Mouse (Mus musculus) heart, embryonic 11.5 days (tissue): ENCODE measurements around the gene H2-Eb1. TPM values are rescaled to one million over a fixed set of nuclear protein-coding genes. Genes with fewer than 3 reads are reported as not detected.

ENCODE experiments used
- ATAC-seq: fragments of 200-750 bp; cut with Nextera tagmentation; replicated peaks from 2 replicates; pipeline ENCODE4 v1.8.0; 2017; ENCODE audit warnings: moderate library complexity; ENCODE audit not compliant: insufficient number of reproducible peaks, low FRiP score, low TSS enrichment
- H3K27ac ChIP-seq: fragments of 300-500 bp; sonication (generic); 2 replicates; pipeline ENCODE4 v1.5.1; 2014; ENCODE audit warnings: mild to moderate bottlenecking, low read depth, low read length
- H3K27me3 ChIP-seq: fragments of 300-500 bp; sonication (generic); 2 replicates; pipeline ENCODE4 v1.6.1; 2014; ENCODE audit warnings: mild to moderate bottlenecking, low read length, mixed read lengths; ENCODE audit not compliant: control insufficient read depth, insufficient read depth
- H3K36me3 ChIP-seq: fragments of 300-500 bp; sonication (generic); 2 replicates; pipeline ENCODE4 v1.6.1; 2014; ENCODE audit warnings: mild to moderate bottlenecking, low read length, moderate library complexity, mixed read lengths; ENCODE audit not compliant: control insufficient read depth, insufficient read depth
- H3K4me1 ChIP-seq: fragments of 300-500 bp; sonication (generic); 2 replicates; pipeline ENCODE4 v1.6.1; 2014; ENCODE audit warnings: low read length; ENCODE audit not compliant: control insufficient read depth, insufficient read depth
- H3K4me2 ChIP-seq: fragments of 300-500 bp; sonication (generic); 2 replicates; pipeline ENCODE4 v1.6.1; 2014; ENCODE audit warnings: mild to moderate bottlenecking, moderate library complexity
- H3K4me3 ChIP-seq: fragments of 300-500 bp; sonication (generic); 2 replicates; pipeline ENCODE4 v1.5.1; 2014; ENCODE audit warnings: low read depth, low read length
- H3K9ac ChIP-seq: fragments of 300-500 bp; sonication (generic); 2 replicates; pipeline ENCODE4 v1.6.1; 2014; ENCODE audit warnings: mild to moderate bottlenecking, low read depth, low read length, moderate library complexity
- H3K9me3 ChIP-seq: fragments of 300-500 bp; sonication (generic); replicated peaks from 2 replicates; pipeline ENCODE4 v1.6.1; 2016; ENCODE audit warnings: low read length; ENCODE audit not compliant: control insufficient read depth
- WGBS: fragments of 180-500 bp; shearing (Covaris S2); extraction: QIAGEN DNeasy Blood & Tissue Kit; methylation state at CpG from one replicate; pipeline ENCODE4 v1.1.7; 2014; ENCODE audit not compliant: insufficient replicate concordance; 5-methylcytosine and 5-hydroxymethylcytosine counted together
- polyA plus RNA-seq: library from polyadenylated mRNA; unstranded; fragments of >200 nt; fragmentation: Nextera tagmentation; extraction: Ambion mirVana; gene quantifications from 2 replicates; pipeline ENCODE4 v1.2.1, GENCODE M21; 2014

H2-Eb1 gene
- polyA plus RNA-seq, 1 experiment from 2014 or later: 1.5 TPM

- Histone ChIP-seq H3K4me3 (no peak overlapping the region), H3K27ac (no peak overlapping the region), H3K36me3 (no peaks in the 10 kb centered on the region), H3K27me3 (no peaks in the 10 kb centered on the region; the same call in 1 of the 2 replicates), H3K4me2 (no peak overlapping the region), H3K4me1 (no peaks in the 10 kb centered on the region), H3K9ac (no peak overlapping the region), H3K9me3 (no peaks in the 10 kb centered on the region)
- ATAC-seq: no peak
- 56% methylated on average over 3 of the region's 3 CpGs for WGBS
These were observed 35.1 kb downstream of the H2-Eb1 start for GRCm38 (mm10) chr17:34340619-34341402.

- H3K9me3 ChIP-seq: no peaks in the 10 kb centered on the region
- no peak overlapping the region for H3K27ac ChIP-seq
- no peaks in the 10 kb centered on the region; the same call in 1 of the 2 replicates for H3K27me3 ChIP-seq
- no peak overlapping the region for H3K9ac ChIP-seq
- no peak for ATAC-seq
- H3K36me3 ChIP-seq: no peaks in the 10 kb centered on the region
- WGBS: 80% methylated on average over 4 of the region's 4 CpGs
- H3K4me1 ChIP-seq: no peaks in the 10 kb centered on the region
- H3K4me2 ChIP-seq: no peak overlapping the region
- no peak overlapping the region for H3K4me3 ChIP-seq
These were observed 39.2 kb downstream of the H2-Eb1 start for GRCm38 (mm10) chr17:34344882-34345281.

GRCm38 (mm10) chr17:34345486-34345885 lies 39.8 kb downstream of the H2-Eb1 start:
- Histone ChIP-seq H3K4me3 (no peak overlapping the region), H3K27ac (no peak overlapping the region), H3K9me3 (no peaks in the 10 kb centered on the region), H3K4me2 (no peak overlapping the region), H3K4me1 (no peaks in the 10 kb centered on the region), H3K27me3 (no peaks in the 10 kb centered on the region; the same call in 1 of the 2 replicates), H3K9ac (no peak overlapping the region), H3K36me3 (no peaks in the 10 kb centered on the region)
- WGBS: 79% methylated on average over 7 of the region's 7 CpGs
- no peak for ATAC-seq

- Histone ChIP-seq H3K27me3 (no peaks in the 10 kb centered on the region; the same call in 1 of the 2 replicates), H3K4me1 (no peaks in the 10 kb centered on the region), H3K4me2 (no peak overlapping the region), H3K4me3 (no peak overlapping the region), H3K27ac (no peak overlapping the region), H3K9me3 (no peaks in the 10 kb centered on the region), H3K36me3 (no peaks in the 10 kb centered on the region), H3K9ac (no peak overlapping the region)
- WGBS: 60% methylated on average over 3 of the region's 3 CpGs
- ATAC-seq: no peak
These were observed 40.4 kb downstream of the H2-Eb1 start for GRCm38 (mm10) chr17:34346041-34346440.

GRCm38 (mm10) chr17:34347606-34348308 lies 42.1 kb downstream of the H2-Eb1 start:
- Histone ChIP-seq H3K9ac (no peak overlapping the region), H3K9me3 (no peaks in the 10 kb centered on the region), H3K4me1 (no peaks in the 10 kb centered on the region), H3K27ac (no peak overlapping the region), H3K4me3 (no peak overlapping the region), H3K4me2 (no peak overlapping the region), H3K27me3 (no peaks in the 10 kb centered on the region; the same call in 1 of the 2 replicates), H3K36me3 (no peaks in the 10 kb centered on the region)
- ATAC-seq: no peak
- WGBS: 54% methylated on average over 6 of the region's 6 CpGs

- Histone ChIP-seq H3K36me3 (no peaks in the 10 kb centered on the region), H3K27ac (no peak overlapping the region), H3K4me1 (no peaks in the 10 kb centered on the region), H3K9ac (no peak overlapping the region), H3K27me3 (no peaks in the 10 kb centered on the region; the same call in 1 of the 2 replicates), H3K9me3 (no peaks in the 10 kb centered on the region), H3K4me2 (no peak overlapping the region), H3K4me3 (no peak overlapping the region)
- WGBS: 1% methylated on average over 4 of the region's 4 CpGs
- no peak for ATAC-seq
These were observed 43.8 kb downstream of the H2-Eb1 start for GRCm38 (mm10) chr17:34349429-34349828.

- H3K9me3 ChIP-seq: no peaks in the 10 kb centered on the region
- H3K4me2 ChIP-seq: no peak within 1 kb of the TSS
- 86% methylated on average over 5 of the region's 5 CpGs for WGBS
These were observed 48.9 kb downstream of the H2-Eb1 start, which contains the start of gene Btnl2 for GRCm38 (mm10) chr17:34354539-34354938. Btnl2 (plus strand) TSS chr17:34354822.

GRCm38 (mm10) chr17:34354940-34355339 lies 49.3 kb downstream of the H2-Eb1 start:
- no peak overlapping the region for H3K4me3 ChIP-seq
- 77% methylated on average over 1 of the region's 1 CpGs for WGBS
- no peak overlapping the region for H3K9ac ChIP-seq
- no peak for ATAC-seq
- H3K4me2 ChIP-seq: no peak overlapping the region
- H3K4me1 ChIP-seq: no peaks in the 10 kb centered on the region
- H3K27ac ChIP-seq: no peak overlapping the region
- no peaks in the 10 kb centered on the region for H3K36me3 ChIP-seq
- H3K9me3 ChIP-seq: no peaks in the 10 kb centered on the region
- no peaks in the 10 kb centered on the region for H3K27me3 ChIP-seq

More at GRCm38 (mm10) chr17:34354539-34354938, 48.9 kb downstream of the H2-Eb1 start, which contains the start of gene Btnl2:
- no peaks in the 10 kb centered on the region for H3K4me1 ChIP-seq
- no peak within 1 kb of the TSS for H3K9ac ChIP-seq
- H3K27me3 ChIP-seq: no peaks in the 10 kb centered on the region
- ATAC-seq: no peak
- H3K27ac ChIP-seq: no peak within 1 kb of the TSS
- H3K4me3 ChIP-seq: no peak within 1 kb of the TSS
- H3K36me3 ChIP-seq: no peaks in the 10 kb centered on the region
